Mouse (Mus musculus) bone marrow macrophage, adult 2 months (primary cell): ENCODE measurements around the gene Cideb.

Experiments
- CTCF ChIP-seq: IDR thresholded peaks from 2 replicates; pipeline ENCODE4 v1.5.1; 2012; ENCODE audit warnings: low read depth, mild to moderate bottlenecking, low read length, moderate library complexity
- POLR2A ChIP-seq: IDR thresholded peaks from 2 replicates; pipeline ENCODE4 v1.6.1; 2012; ENCODE audit warnings: mild to moderate bottlenecking, low read depth, low read length, borderline replicate concordance

GRCm38 (mm10) chr14:55711786-55712185 is 46.5 kb downstream of the Cideb start:
- no peak for TF ChIP-seq POLR2A
- no peak for TF ChIP-seq CTCF
